Mouse (Mus musculus) intestine, embryonic 14.5 days (tissue): ENCODE results near the gene Carmil1. TPM values are rescaled to one million over a fixed set of nuclear protein-coding genes. Genes with fewer than 3 reads are reported as not detected.

Experiments used
- ATAC-seq: fragments of 200-750 bp; cut with Nextera tagmentation; replicated peaks from 2 replicates; pipeline ENCODE4 v1.8.0; 2017; ENCODE audit warnings: low read depth, moderate number of reproducible peaks, moderate TSS enrichment, moderate library complexity; ENCODE audit not compliant: low FRiP score, low TSS enrichment
- DNase-seq: peaks from one replicate; pipeline ENCODE4 v3.0.0-alpha.2; 2018; ENCODE audit warnings: low spot score
- H3K27ac ChIP-seq: fragments of 300-500 bp; sonication (generic); 2 replicates; pipeline ENCODE4 v1.5.1; 2014; ENCODE audit warnings: low read depth, mild to moderate bottlenecking, control low read depth
- H3K27me3 ChIP-seq: fragments of 300-500 bp; sonication (generic); replicated peaks from 2 replicates; pipeline ENCODE4 v1.6.1; 2014; ENCODE audit warnings: low read length, control low read depth; ENCODE audit not compliant: control insufficient read depth, insufficient read depth
- H3K36me3 ChIP-seq: fragments of 300-500 bp; sonication (generic); 2 replicates; pipeline ENCODE4 v1.6.1; 2014; ENCODE audit warnings: low read length, control low read depth; ENCODE audit not compliant: control insufficient read depth, insufficient read depth
- H3K4me1 ChIP-seq: fragments of 300-500 bp; sonication (generic); replicated peaks from 2 replicates; pipeline ENCODE4 v1.6.1; 2014; ENCODE audit warnings: low read length, control low read depth, mixed read lengths; ENCODE audit not compliant: control insufficient read depth, insufficient read depth
- H3K4me2 ChIP-seq: fragments of 300-500 bp; sonication (generic); 2 replicates; pipeline ENCODE4 v1.6.1; 2014; ENCODE audit warnings: low read length
- H3K4me3 ChIP-seq: fragments of 300-500 bp; sonication (generic); 2 replicates; pipeline ENCODE4 v1.5.1; 2014; ENCODE audit warnings: low read depth, low read length, control low read depth, mixed read lengths
- H3K9ac ChIP-seq: fragments of 300-500 bp; sonication (generic); 2 replicates; pipeline ENCODE4 v1.6.1; 2014; ENCODE audit warnings: mild to moderate bottlenecking, low read length
- H3K9me3 ChIP-seq: fragments of 300-500 bp; sonication (generic); 2 replicates; pipeline ENCODE4 v1.6.1; 2016; ENCODE audit warnings: low read length, control low read depth; ENCODE audit not compliant: control insufficient read depth
- WGBS: fragments of 180-500 bp; shearing (Covaris S2); extraction: QIAGEN DNeasy Blood & Tissue Kit; methylation state at CpG from one replicate; pipeline ENCODE4 v1.1.7; 2014; 5-methylcytosine and 5-hydroxymethylcytosine counted together
- polyA plus RNA-seq: library from polyadenylated mRNA; unstranded; fragments of >200 nt; fragmentation: Nextera tagmentation; extraction: Ambion mirVana; gene quantifications from 2 replicates; pipeline ENCODE4 v1.2.1, GENCODE M21; 2014

The Carmil1 gene
- polyA plus RNA-seq, 1 experiment from 2014 or later = 43.5 TPM

GRCm38 (mm10) chr13:24268355-24269099, 12.1 kb downstream of the Carmil1 start:
- H3K27ac ChIP-seq = no peak overlapping the region
- no peak for ATAC-seq
- no peak overlapping the region for H3K9ac ChIP-seq
- DNase-seq = no peak
- no peaks in the 10 kb centered on the region for H3K27me3 ChIP-seq
- H3K9me3 ChIP-seq = no peaks in the 10 kb centered on the region
- 84% methylated on average over 14 of the region's 14 CpGs for WGBS
- no peak overlapping the region for H3K4me2 ChIP-seq
- H3K4me1 ChIP-seq = no peaks in the 10 kb centered on the region
- H3K36me3 ChIP-seq = no peaks in the 10 kb centered on the region
- no peak overlapping the region for H3K4me3 ChIP-seq

GRCm38 (mm10) chr13:24264760-24265159, 15.8 kb downstream of the Carmil1 start:
- WGBS = 93% methylated on average over 5 of the region's 5 CpGs
- DNase-seq (no peak), ATAC-seq (no peak)
- H3K9ac ChIP-seq = no peak overlapping the region
- 0 out of 2 replicates have a peak, but pooled peaks cover 2% of the 10 kb centered on the region for H3K4me1 ChIP-seq
- no peak overlapping the region for H3K27ac ChIP-seq
- H3K27me3 ChIP-seq = no peaks in the 10 kb centered on the region
- H3K36me3 ChIP-seq = no peaks in the 10 kb centered on the region
- no peak overlapping the region for H3K4me3 ChIP-seq
- H3K9me3 ChIP-seq = no peaks in the 10 kb centered on the region
- H3K4me2 ChIP-seq = no peak overlapping the region

GRCm38 (mm10) chr13:24263560-24263959, 17.0 kb downstream of the Carmil1 start:
- no peak overlapping the region for H3K27ac ChIP-seq

GRCm38 (mm10) chr13:24260751-24261591, 19.6 kb downstream of the Carmil1 start:
- Histone ChIP-seq H3K27ac (peak overlapping the region; percentile 57), H3K4me3 (no peak overlapping the region), H3K9ac (no peak overlapping the region), H3K4me2 (no peak overlapping the region), H3K27me3 (no peaks in the 10 kb centered on the region), H3K4me1 (peaks cover 14% of the 10 kb centered on the region; the same call in 1 of the 2 replicates), H3K9me3 (no peaks in the 10 kb centered on the region), H3K36me3 (no peaks in the 10 kb centered on the region)
- WGBS = 65% methylated on average over 10 of the region's 10 CpGs
- peak; percentile 81 for ATAC-seq
- peak; percentile 61 for DNase-seq

More at GRCm38 (mm10) chr13:24263560-24263959, 17.0 kb downstream of the Carmil1 start:
- Histone ChIP-seq H3K9ac (no peak overlapping the region), H3K27me3 (no peaks in the 10 kb centered on the region), H3K36me3 (no peaks in the 10 kb centered on the region), H3K4me2 (no peak overlapping the region), H3K4me3 (no peak overlapping the region), H3K9me3 (no peaks in the 10 kb centered on the region), H3K4me1 (0 out of 2 replicates have a peak, but pooled peaks cover 7% of the 10 kb centered on the region)
- WGBS = 90% methylated on average over 4 of the region's 4 CpGs
- ATAC-seq = no peak
- no peak for DNase-seq

GRCm38 (mm10) chr13:24257809-24258208, 22.8 kb downstream of the Carmil1 start:
- 86% methylated on average over 6 of the region's 6 CpGs for WGBS
- Histone ChIP-seq H3K9ac (no peak overlapping the region), H3K9me3 (no peaks in the 10 kb centered on the region), H3K4me2 (no peak overlapping the region), H3K4me3 (no peak overlapping the region), H3K36me3 (no peaks in the 10 kb centered on the region), H3K4me1 (peaks cover 17% of the 10 kb centered on the region; the same call in 1 of the 2 replicates), H3K27me3 (no peaks in the 10 kb centered on the region), H3K27ac (no peak overlapping the region)
- no peak for DNase-seq
- ATAC-seq = no peak

GRCm38 (mm10) chr13:24253989-24254388, 26.6 kb downstream of the Carmil1 start:
- Histone ChIP-seq H3K4me1 (peaks cover 10% of the 10 kb centered on the region; the same call in 1 of the 2 replicates), H3K27ac (no peak overlapping the region), H3K27me3 (no peaks in the 10 kb centered on the region), H3K4me3 (no peak overlapping the region), H3K36me3 (no peaks in the 10 kb centered on the region), H3K4me2 (no peak overlapping the region), H3K9ac (no peak overlapping the region), H3K9me3 (no peaks in the 10 kb centered on the region)
- WGBS = 28% methylated on average over 2 of the region's 2 CpGs
- DNase-seq (no peak), ATAC-seq (0 out of 2 replicates have a peak, but pooled peaks have one; percentile 52)

GRCm38 (mm10) chr13:24253551-24253950, 27.0 kb downstream of the Carmil1 start:
- H3K36me3 ChIP-seq = no peaks in the 10 kb centered on the region
- H3K27me3 ChIP-seq = no peaks in the 10 kb centered on the region
- H3K4me3 ChIP-seq = no peak overlapping the region
- H3K27ac ChIP-seq = no peak overlapping the region
- ATAC-seq (no peak), DNase-seq (no peak)
- H3K4me1 ChIP-seq = peaks cover 10% of the 10 kb centered on the region; the same call in 1 of the 2 replicates
- no peak overlapping the region for H3K4me2 ChIP-seq
- 56% methylated on average over 3 of the region's 3 CpGs for WGBS
- no peaks in the 10 kb centered on the region for H3K9me3 ChIP-seq
- H3K9ac ChIP-seq = no peak overlapping the region

GRCm38 (mm10) chr13:24251236-24251635, 29.4 kb downstream of the Carmil1 start:
- H3K36me3 ChIP-seq = no peaks in the 10 kb centered on the region
- H3K4me1 ChIP-seq = peaks cover 3% of the 10 kb centered on the region; the same call in 1 of the 2 replicates
- no peak overlapping the region for H3K9ac ChIP-seq
- no peak overlapping the region for H3K4me3 ChIP-seq
- no peak for DNase-seq
- no peak for ATAC-seq
- H3K4me2 ChIP-seq = no peak overlapping the region
- no peak overlapping the region for H3K27ac ChIP-seq
- H3K27me3 ChIP-seq = no peaks in the 10 kb centered on the region
- H3K9me3 ChIP-seq = no peaks in the 10 kb centered on the region
- 80% methylated on average over 7 of the region's 7 CpGs for WGBS
